Mouse (Mus musculus) megakaryocyte progenitor cell, adult 5-6 weeks (primary cell): ENCODE measurements around the gene Agtpbp1. TPM values are rescaled to one million over a fixed set of nuclear protein-coding genes. Genes with fewer than 3 reads are reported as not detected.
A peak's percentile ranks its signal among the peaks of the same experiment; 100 is the strongest.
"Not testable (repeated sequence)": the region's sequence is repeated elsewhere in the genome, so short reads cannot be mapped to it uniquely, and the experiment has no call there.

Source experiments
- ATAC-seq: replicated peaks from 2 replicates; pipeline ENCODE4 v1.8.0; 2016; ENCODE audit warnings: mild to moderate bottlenecking, moderate TSS enrichment, inconsistent platforms; ENCODE audit not compliant: poor library complexity
- total RNA-seq, 2 experiments: library from RNA; stranded (forward) in 1 of 2; stranded (reverse) in 1 of 2; fragments of 157-497, 149-512 nt in 1 of 2; fragments of 200-1000 nt in 1 of 2; gene quantifications; 2 replicates each; pipeline versions ENCODE4 v1.2.3 to v1.2.4; 2015 to 2017

Gene Agtpbp1
- total RNA-seq, 2 experiments from 2014 or later = 44.3 to 46.6 TPM

GRCm38 (mm10) chr13:59486243-59486642 lies 98.8 kb downstream of the Agtpbp1 start:
- peak; percentile 70 for ATAC-seq

GRCm38 (mm10) chr13:59485456-59485855 lies 99.6 kb downstream of the Agtpbp1 start:
- no peak for ATAC-seq

DNA sequence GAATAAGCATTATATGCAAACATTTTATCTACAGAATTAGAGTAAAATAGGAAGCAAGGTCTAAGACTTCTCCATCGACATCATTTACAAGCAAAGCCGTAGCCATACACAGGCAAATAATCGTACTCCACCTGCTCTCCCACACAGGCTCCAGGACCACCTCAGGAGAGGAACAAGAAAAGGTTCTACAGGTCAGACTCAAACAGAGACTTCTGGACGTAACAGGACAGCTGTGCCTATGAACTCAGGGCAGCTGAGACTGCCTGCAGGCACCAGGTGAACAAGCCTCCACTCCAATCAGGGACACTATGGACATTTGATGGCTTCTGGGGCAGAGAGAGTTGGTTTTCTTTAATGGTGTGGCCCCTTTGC lies 103.6 kb downstream of the Agtpbp1 start:
- ATAC-seq = no peak

DNA sequence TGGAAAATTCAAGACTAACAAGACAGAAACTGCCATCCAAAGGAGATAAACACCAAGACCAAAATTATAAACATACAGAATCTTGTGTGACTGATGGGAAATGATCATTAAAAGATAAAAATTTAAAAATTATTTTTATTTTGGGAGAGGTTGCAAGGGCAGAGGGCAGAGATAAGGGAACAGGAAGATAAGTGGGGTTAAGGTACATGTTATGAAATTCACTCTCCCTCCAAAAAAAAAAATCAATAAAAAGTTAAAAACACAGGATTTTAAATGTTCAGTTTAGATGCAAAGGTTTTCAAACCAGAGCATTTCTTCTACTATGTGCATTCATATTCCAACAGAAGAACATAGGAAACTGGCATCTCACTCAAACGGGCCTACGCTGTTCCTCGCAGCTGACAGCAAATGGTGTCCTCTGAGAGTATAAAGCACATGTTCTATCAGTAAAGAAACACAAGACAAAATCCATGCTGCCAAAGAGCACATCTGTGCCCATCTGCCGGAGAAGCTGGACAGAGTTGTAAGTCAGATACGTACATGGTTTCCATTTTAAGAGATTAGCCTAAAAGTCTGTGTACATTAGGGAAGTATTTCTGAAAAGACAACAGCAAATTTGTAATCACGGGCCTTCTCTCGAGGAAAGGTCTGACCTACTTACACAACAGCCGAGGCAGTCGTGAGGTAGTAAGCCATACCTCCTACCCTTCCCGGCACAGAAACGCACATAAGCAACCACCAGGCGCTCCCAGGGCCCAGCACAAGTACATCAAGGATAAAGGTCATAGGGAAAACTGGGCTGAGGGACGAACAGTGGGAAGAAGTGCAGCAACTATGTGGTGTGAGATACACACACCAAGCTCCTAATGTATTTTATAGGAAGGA lies 104.2 kb downstream of the Agtpbp1 start:
- ATAC-seq = no peak

DNA sequence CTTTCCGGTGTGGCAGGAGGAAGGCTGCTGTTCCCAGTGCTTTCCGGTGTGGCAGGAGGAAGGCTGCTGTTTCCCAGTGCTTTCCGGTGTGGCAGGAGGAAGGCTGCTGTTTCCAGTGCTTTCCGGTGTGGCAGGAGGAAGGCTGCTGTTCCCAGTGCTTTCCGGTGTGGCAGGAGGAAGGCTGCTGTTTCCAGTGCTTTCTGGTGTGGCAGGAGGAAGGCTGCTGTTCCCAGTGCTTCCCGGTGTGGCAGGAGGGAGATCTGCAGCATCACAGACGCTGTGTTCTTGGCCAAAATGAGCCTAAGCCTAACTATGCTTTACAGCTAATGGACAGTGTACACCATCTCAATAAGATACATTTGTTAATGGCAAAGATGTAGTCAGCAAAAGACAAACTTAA lies 107.1 kb downstream of the Agtpbp1 start:
- not testable (repeated sequence) for ATAC-seq

GRCm38 (mm10) chr13:59477451-59477850 lies 107.6 kb downstream of the Agtpbp1 start:
- no peak for ATAC-seq

- no peak for ATAC-seq
These were observed 110.1 kb downstream of the Agtpbp1 start for GRCm38 (mm10) chr13:59474973-59475372.

GRCm38 (mm10) chr13:59473341-59473740 lies 111.7 kb downstream of the Agtpbp1 start:
- ATAC-seq = no peak

GRCm38 (mm10) chr13:59472222-59472621 lies 112.8 kb downstream of the Agtpbp1 start:
- ATAC-seq = no peak

DNA sequence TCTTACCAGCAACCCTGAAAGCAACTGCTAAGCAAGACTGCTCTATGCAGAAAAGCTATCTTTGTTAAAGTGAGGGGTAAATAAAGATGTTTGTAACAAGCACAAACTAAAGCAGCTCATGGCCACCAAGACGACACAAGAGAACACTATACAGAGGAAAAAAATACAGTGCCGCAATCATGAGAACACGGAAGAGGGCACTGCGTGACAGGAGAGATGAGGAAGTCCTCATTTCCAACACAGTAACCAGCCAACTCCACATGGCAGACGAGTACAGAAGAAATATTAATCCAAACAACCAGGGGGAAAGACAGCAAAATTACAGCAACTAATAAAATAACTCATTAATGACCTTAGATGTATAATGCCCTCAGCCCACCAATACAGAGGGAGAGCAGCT lies 115.3 kb downstream of the Agtpbp1 start:
- no peak for ATAC-seq

GRCm38 (mm10) chr13:59468181-59468802 lies 116.7 kb downstream of the Agtpbp1 start:
- 0 out of 2 replicates have a peak, but pooled peaks have one; percentile 14 for ATAC-seq

DNA sequence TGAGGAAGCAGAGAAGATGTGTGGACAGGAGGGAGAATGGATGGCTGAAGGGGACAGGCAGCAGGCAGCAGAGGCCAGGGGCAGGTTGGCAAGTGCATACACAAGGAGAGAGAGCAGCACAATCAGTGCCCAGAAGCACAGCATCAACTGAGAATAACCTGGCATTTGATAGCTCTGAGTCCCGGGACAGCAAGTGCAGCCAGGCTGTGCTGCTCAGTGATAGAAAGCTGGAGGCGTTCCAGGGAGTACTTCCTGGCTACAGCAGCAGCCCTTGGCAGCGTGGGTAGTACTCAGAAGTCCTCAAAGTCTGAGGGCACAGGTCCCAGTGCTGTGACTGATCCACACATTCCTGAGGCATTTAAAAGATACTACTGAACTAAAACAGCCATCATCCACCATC lies 117.4 kb downstream of the Agtpbp1 start:
- 0 out of 2 replicates have a peak, but pooled peaks have one; percentile 17 for ATAC-seq

- ATAC-seq = peak; percentile 50
These were observed 124.1 kb downstream of the Agtpbp1 start for GRCm38 (mm10) chr13:59460958-59461357.

GRCm38 (mm10) chr13:59456203-59456602 lies 128.8 kb downstream of the Agtpbp1 start:
- no peak for ATAC-seq

DNA sequence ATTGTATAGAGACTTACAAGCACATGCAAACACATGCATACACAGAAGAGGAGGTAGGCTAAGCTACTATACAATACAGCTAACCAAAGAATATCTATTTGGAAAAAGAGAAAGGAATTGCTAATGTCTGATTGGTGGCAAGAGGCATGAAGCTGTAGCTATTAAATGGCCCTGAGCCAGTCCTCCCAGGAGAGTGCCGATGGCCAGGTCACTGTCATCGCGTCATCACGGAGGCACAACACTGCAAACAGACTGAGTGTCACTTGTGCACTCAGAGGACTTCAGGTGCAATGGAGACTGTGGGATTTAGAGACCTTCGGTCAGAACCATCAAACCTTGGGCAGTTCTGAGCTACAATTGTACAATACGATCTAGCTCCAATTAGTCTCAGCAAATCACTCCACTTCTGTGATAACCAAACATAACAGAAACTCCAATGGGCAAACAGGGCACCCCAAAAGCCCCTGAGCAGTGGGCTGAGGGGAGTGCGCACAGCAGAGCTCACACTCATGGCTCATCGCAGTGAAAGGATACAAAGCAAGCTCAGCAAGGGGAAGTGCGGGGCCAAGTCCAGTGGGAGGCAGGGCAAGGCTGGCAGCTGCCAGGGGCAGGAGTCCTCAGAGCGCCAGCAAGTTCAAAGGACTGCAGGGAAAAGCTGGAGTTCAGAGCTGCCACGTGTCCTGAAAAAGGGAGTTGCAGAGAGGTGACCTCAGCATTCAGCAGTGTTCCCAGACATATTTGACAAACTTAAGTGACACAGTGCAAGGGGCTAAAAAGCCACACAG lies 130.8 kb downstream of the Agtpbp1 start:
- ATAC-seq = no peak

DNA sequence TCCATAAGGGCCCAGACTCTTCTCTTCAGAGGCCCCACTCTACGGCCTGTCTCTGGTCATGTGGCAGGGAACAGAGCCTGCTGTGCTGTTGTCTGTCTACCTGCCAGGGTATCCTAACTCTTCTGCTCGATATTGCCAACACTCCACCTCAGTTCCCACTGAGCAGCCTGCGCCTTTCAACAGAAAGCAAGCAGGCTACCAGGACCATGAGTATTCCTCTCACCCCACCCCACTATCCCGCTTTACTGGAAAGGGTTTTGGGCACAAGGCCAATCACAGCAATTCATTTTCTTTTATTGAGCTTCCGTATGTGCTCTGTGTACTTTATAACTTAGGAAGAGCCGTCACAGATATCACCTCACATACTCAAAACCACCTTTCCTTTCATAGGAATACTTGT lies 131.4 kb downstream of the Agtpbp1 start:
- ATAC-seq = no peak

GRCm38 (mm10) chr13:59453045-59453444 lies 132.0 kb downstream of the Agtpbp1 start:
- ATAC-seq = no peak

DNA sequence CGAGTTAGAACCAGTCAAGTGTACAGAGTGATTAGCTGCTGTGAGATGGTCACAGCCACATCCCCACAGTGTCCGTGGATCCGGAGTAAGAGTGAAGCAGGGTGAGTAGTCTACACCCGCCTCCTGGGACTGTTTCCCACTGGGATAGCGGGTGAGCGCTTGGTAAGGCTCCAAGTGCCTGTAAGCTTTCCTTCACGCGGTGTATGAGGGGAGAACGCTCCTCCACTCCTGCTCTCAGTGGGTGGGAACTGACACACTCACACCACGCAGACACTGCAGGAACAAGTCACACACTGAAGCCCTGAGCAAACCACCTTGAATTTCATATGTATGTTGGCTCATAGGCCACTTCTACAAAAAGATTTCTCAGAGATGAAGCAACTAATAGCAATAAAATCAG lies 134.2 kb downstream of the Agtpbp1 start:
- ATAC-seq = no peak

- ATAC-seq = peak; percentile 26; the same call in 1 of the 2 replicates
These were observed 137.9 kb downstream of the Agtpbp1 start for GRCm38 (mm10) chr13:59447130-59447529.

- ATAC-seq = no peak
These were observed 139.8 kb downstream of the Agtpbp1 start for GRCm38 (mm10) chr13:59445179-59445578.

GRCm38 (mm10) chr13:59444371-59444770 lies 140.7 kb downstream of the Agtpbp1 start:
- ATAC-seq = no peak
